Mouse (Mus musculus): ENCODE results near the gene Foxn1. TPM values are rescaled to one million over a fixed set of nuclear protein-coding genes. Genes with fewer than 3 reads are reported as not detected.

Foxn1 gene
- total and polyA plus RNA-seq, 2 experiments from 2014 or later = not detected

DNA sequence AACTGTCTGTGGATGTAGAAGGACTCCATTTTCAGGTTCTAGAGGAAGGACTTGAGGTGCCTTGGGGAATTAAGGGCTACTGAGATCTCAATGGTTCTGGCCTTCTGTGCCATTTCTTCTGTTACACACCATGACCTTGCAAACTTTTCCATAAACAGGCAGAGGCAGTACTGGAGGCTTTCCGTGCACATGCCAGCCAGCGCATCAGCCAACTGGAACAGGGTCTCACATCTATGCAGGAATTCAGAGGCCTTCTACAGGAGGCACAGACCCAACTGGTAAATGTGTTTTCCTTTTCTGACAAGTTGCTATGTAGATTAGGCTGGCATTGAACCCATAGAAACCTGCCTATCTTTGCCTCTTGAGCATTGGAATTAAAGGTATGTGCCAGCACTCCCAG, 72.7 kb downstream of the Foxn1 start:
- H3K4me2 ChIP-seq (ENCODE audit: low read depth, low read length, poor library complexity, severe bottlenecking) = no peak overlapping the region
- no peak overlapping the region for H3K27ac ChIP-seq (ENCODE audit: low read depth, low read length)
- no peaks in the 10 kb centered on the region for H3K9me3 ChIP-seq (ENCODE audit: low read length)
- no peaks in the 10 kb centered on the region for H3K36me3 ChIP-seq (ENCODE audit: insufficient read depth, low read length)
- DNase-seq (ENCODE audit: low spot score) (no peak), ATAC-seq (ENCODE audit: low FRiP score) (no peak)
- no peaks in the 10 kb centered on the region for H3K4me1 ChIP-seq (ENCODE audit: insufficient read depth, low read length)
- TF ChIP-seq CTCF (IDR thresholded peaks at IDR 0.05) = no peak
- no peaks in the 10 kb centered on the region for H3K27me3 ChIP-seq (ENCODE audit: insufficient read depth, low read length)
- 100% methylated on average over 2 of the region's 2 CpGs for WGBS
- H3K4me3 ChIP-seq (ENCODE audit: low read depth, low read length) = no peak overlapping the region
- H3K9ac ChIP-seq (replicated peaks; ENCODE audit: low read length, poor library complexity, severe bottlenecking) = no peak overlapping the region

DNA sequence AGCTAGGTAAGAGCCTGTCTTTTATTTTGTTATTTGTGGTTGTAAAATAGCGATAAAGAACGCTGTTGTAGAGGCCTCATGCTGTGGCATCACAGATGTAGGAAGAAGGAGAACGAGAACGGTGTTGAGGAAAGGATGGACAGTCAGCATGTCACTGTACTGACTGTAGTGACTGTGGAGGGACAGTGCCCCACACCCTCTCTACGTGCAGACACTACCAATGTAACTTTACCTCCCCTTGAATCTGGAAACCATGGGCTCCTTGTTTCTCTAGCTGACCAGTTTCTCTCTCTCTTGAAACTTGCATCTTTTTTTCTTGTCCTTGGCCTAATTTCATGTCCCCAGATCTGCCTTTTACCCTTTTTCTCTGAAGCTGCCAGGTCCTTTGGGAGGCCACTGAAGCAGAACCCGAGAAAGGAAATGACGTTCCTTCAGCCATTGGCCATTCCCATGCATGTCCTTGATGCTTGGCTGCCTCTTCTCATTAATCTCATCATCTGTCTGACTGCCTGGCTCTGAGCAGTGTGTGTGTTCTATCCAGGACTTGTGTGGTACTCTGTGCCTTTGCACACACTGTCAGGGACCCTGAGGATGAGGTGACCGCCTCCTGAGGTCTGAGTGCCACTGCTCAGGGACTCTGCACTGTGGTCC, 75.4 kb downstream of the Foxn1 start:
- no peaks in the 10 kb centered on the region for H3K9me3 ChIP-seq (ENCODE audit: low read length)
- no peak for TF ChIP-seq CTCF (IDR thresholded peaks at IDR 0.05)
- no peak overlapping the region for H3K4me2 ChIP-seq (ENCODE audit: low read depth, low read length, poor library complexity, severe bottlenecking)
- H3K4me3 ChIP-seq (ENCODE audit: low read depth, low read length) = no peak overlapping the region
- H3K27me3 ChIP-seq (ENCODE audit: insufficient read depth, low read length) = no peaks in the 10 kb centered on the region
- no peaks in the 10 kb centered on the region for H3K36me3 ChIP-seq (ENCODE audit: insufficient read depth, low read length)
- no peak for ATAC-seq (ENCODE audit: low FRiP score)
- no peak overlapping the region for H3K9ac ChIP-seq (replicated peaks; ENCODE audit: low read length, poor library complexity, severe bottlenecking)
- WGBS = 83% methylated on average over 8 of the region's 8 CpGs
- no peaks in the 10 kb centered on the region for H3K4me1 ChIP-seq (ENCODE audit: insufficient read depth, low read length)
- DNase-seq (ENCODE audit: low spot score) = peak; percentile 62
- H3K27ac ChIP-seq (ENCODE audit: low read depth, low read length) = no peak overlapping the region

Other genes with a start within 250 kb of the Foxn1 start
- gene Traf4, start 221.0 kb downstream of the Foxn1 start, total RNA-seq (2014; rRNA removed) = 80.5 and 89.5 TPM in 2 replicates
- gene Traf4, start 221.0 kb downstream of the Foxn1 start, polyA plus RNA-seq (2015; fragmentation: Nextera tagmentation; extraction: Ambion mirVana) = 68.4 and 71.1 TPM in 2 replicates
- 7.1 and 7.6 TPM in 2 replicates for gene Nek8, start 209.9 kb downstream of the Foxn1 start, total RNA-seq (2014; rRNA removed)
- gene Nek8, start 209.9 kb downstream of the Foxn1 start, polyA plus RNA-seq (2015; fragmentation: Nextera tagmentation; extraction: Ambion mirVana) = 4.5 and 5.7 TPM in 2 replicates
- gene Tlcd1, start 209.8 kb downstream of the Foxn1 start, total RNA-seq (2014; rRNA removed) = 12.6 and 24.0 TPM in 2 replicates
- 18.1 and 25.4 TPM in 2 replicates for gene Tlcd1, start 209.8 kb downstream of the Foxn1 start, polyA plus RNA-seq (2015; fragmentation: Nextera tagmentation; extraction: Ambion mirVana)
- 753 and 863 TPM in 2 replicates for gene Rpl23a, start 203.0 kb downstream of the Foxn1 start, total RNA-seq (2014; rRNA removed)
- gene Rpl23a, start 203.0 kb downstream of the Foxn1 start, polyA plus RNA-seq (2015; fragmentation: Nextera tagmentation; extraction: Ambion mirVana) = 853 and 860 TPM in 2 replicates
- 71.3 and 78.4 TPM in 2 replicates for gene Rab34, start 198.1 kb downstream of the Foxn1 start, total RNA-seq (2014; rRNA removed)
- gene Rab34, start 198.1 kb downstream of the Foxn1 start, polyA plus RNA-seq (2015; fragmentation: Nextera tagmentation; extraction: Ambion mirVana) = 65.0 and 65.5 TPM in 2 replicates
- gene Proca1, start 193.2 kb downstream of the Foxn1 start, total RNA-seq (2014; rRNA removed) = 1.0 TPM in 2 replicates
- 3.3 and 4.8 TPM in 2 replicates for gene Proca1, start 193.2 kb downstream of the Foxn1 start, polyA plus RNA-seq (2015; fragmentation: Nextera tagmentation; extraction: Ambion mirVana)
- 76.3 and 106 TPM in 2 replicates for gene Sdf2, start 140.8 kb downstream of the Foxn1 start, total RNA-seq (2014; rRNA removed)
- 114 and 115 TPM in 2 replicates for gene Sdf2, start 140.8 kb downstream of the Foxn1 start, polyA plus RNA-seq (2015; fragmentation: Nextera tagmentation; extraction: Ambion mirVana)
- 37.4 and 37.6 TPM in 2 replicates for gene Supt6, start 140.6 kb downstream of the Foxn1 start, total RNA-seq (2014; rRNA removed)
- gene Supt6, start 140.6 kb downstream of the Foxn1 start, polyA plus RNA-seq (2015; fragmentation: Nextera tagmentation; extraction: Ambion mirVana) = 19.0 and 19.4 TPM in 2 replicates
- gene 2610507B11Rik, start 124.8 kb downstream of the Foxn1 start, total RNA-seq (2014; rRNA removed) = 71.1 and 71.4 TPM in 2 replicates
- gene 2610507B11Rik, start 124.8 kb downstream of the Foxn1 start, polyA plus RNA-seq (2015; fragmentation: Nextera tagmentation; extraction: Ambion mirVana) = 40.8 and 49.2 TPM in 2 replicates
- 0.22 and 0.38 TPM in 2 replicates for gene BC030499, start 95.7 kb downstream of the Foxn1 start, total RNA-seq (2014; rRNA removed)
- 0.12 TPM in 1 of 2 replicates, not detected in the other for gene BC030499, start 95.7 kb downstream of the Foxn1 start, polyA plus RNA-seq (2015; fragmentation: Nextera tagmentation; extraction: Ambion mirVana)
- gene Spag5, start 85.0 kb downstream of the Foxn1 start, total RNA-seq (2014; rRNA removed) = 3.1 and 3.6 TPM in 2 replicates
- 2.2 and 2.4 TPM in 2 replicates for gene Spag5, start 85.0 kb downstream of the Foxn1 start, polyA plus RNA-seq (2015; fragmentation: Nextera tagmentation; extraction: Ambion mirVana)
- 265 and 359 TPM in 2 replicates for gene Aldoc, start 63.6 kb downstream of the Foxn1 start, total RNA-seq (2014; rRNA removed)
- gene Aldoc, start 63.6 kb downstream of the Foxn1 start, polyA plus RNA-seq (2015; fragmentation: Nextera tagmentation; extraction: Ambion mirVana) = 224 and 305 TPM in 2 replicates
- 62.4 and 67.2 TPM in 2 replicates for gene Pigs, start 58.1 kb downstream of the Foxn1 start, total RNA-seq (2014; rRNA removed)
- 82.6 and 91.0 TPM in 2 replicates for gene Pigs, start 58.1 kb downstream of the Foxn1 start, polyA plus RNA-seq (2015; fragmentation: Nextera tagmentation; extraction: Ambion mirVana)
- gene Unc119, start 43.1 kb downstream of the Foxn1 start, total RNA-seq (2014; rRNA removed) = 93.5 and 141 TPM in 2 replicates
- 79.6 and 83.4 TPM in 2 replicates for gene Unc119, start 43.1 kb downstream of the Foxn1 start, polyA plus RNA-seq (2015; fragmentation: Nextera tagmentation; extraction: Ambion mirVana)
- not detected in 2 replicates for gene Slc13a2, start 35.7 kb upstream of the Foxn1 start, total RNA-seq (2014; rRNA removed)
- not detected in 2 replicates for gene Slc13a2, start 35.7 kb upstream of the Foxn1 start, polyA plus RNA-seq (2015; fragmentation: Nextera tagmentation; extraction: Ambion mirVana)
- gene Slc46a1, start 79.1 kb upstream of the Foxn1 start, total RNA-seq (2014; rRNA removed) = 15.0 and 17.5 TPM in 2 replicates
- 19.1 and 19.6 TPM in 2 replicates for gene Slc46a1, start 79.1 kb upstream of the Foxn1 start, polyA plus RNA-seq (2015; fragmentation: Nextera tagmentation; extraction: Ambion mirVana)
- 63.2 and 66.3 TPM in 2 replicates for gene Sarm1, start 111.2 kb upstream of the Foxn1 start, total RNA-seq (2014; rRNA removed)
- 39.8 and 40.1 TPM in 2 replicates for gene Sarm1, start 111.2 kb upstream of the Foxn1 start, polyA plus RNA-seq (2015; fragmentation: Nextera tagmentation; extraction: Ambion mirVana)
- gene Vtn, start 112.5 kb upstream of the Foxn1 start, total RNA-seq (2014; rRNA removed) = 114 and 120 TPM in 2 replicates
- 139 and 160 TPM in 2 replicates for gene Vtn, start 112.5 kb upstream of the Foxn1 start, polyA plus RNA-seq (2015; fragmentation: Nextera tagmentation; extraction: Ambion mirVana)
- gene Sebox, start 116.9 kb upstream of the Foxn1 start, total RNA-seq (2014; rRNA removed) = 0.71 TPM in 1 of 2 replicates, not detected in the other
- not detected in 2 replicates for gene Sebox, start 116.9 kb upstream of the Foxn1 start, polyA plus RNA-seq (2015; fragmentation: Nextera tagmentation; extraction: Ambion mirVana)
- 46.2 and 48.2 TPM in 2 replicates for gene Tmem199, start 125.6 kb upstream of the Foxn1 start, total RNA-seq (2014; rRNA removed)
- gene Tmem199, start 125.6 kb upstream of the Foxn1 start, polyA plus RNA-seq (2015; fragmentation: Nextera tagmentation; extraction: Ambion mirVana) = 92.4 and 96.0 TPM in 2 replicates
- 145 and 149 TPM in 2 replicates for gene Poldip2, start 125.6 kb upstream of the Foxn1 start, total RNA-seq (2014; rRNA removed)
- 159 and 176 TPM in 2 replicates for gene Poldip2, start 125.6 kb upstream of the Foxn1 start, polyA plus RNA-seq (2015; fragmentation: Nextera tagmentation; extraction: Ambion mirVana)
- gene Tnfaip1, start 149.8 kb upstream of the Foxn1 start, total RNA-seq (2014; rRNA removed) = 38.2 and 40.5 TPM in 2 replicates
- 59.1 and 62.7 TPM in 2 replicates for gene Tnfaip1, start 149.8 kb upstream of the Foxn1 start, polyA plus RNA-seq (2015; fragmentation: Nextera tagmentation; extraction: Ambion mirVana)
- 133 and 155 TPM in 2 replicates for gene Ift20, start 149.8 kb upstream of the Foxn1 start, total RNA-seq (2014; rRNA removed)
- gene Ift20, start 149.8 kb upstream of the Foxn1 start, polyA plus RNA-seq (2015; fragmentation: Nextera tagmentation; extraction: Ambion mirVana) = 142 and 148 TPM in 2 replicates
- 38.4 and 45.5 TPM in 2 replicates for gene Tmem97, start 164.2 kb upstream of the Foxn1 start, total RNA-seq (2014; rRNA removed)
- gene Tmem97, start 164.2 kb upstream of the Foxn1 start, polyA plus RNA-seq (2015; fragmentation: Nextera tagmentation; extraction: Ambion mirVana) = 41.4 and 42.6 TPM in 2 replicates

All from midbrain, postnatal 0 days (tissue).